Mouse (Mus musculus): ENCODE measurements around the gene Kcng4. TPM values are rescaled to one million over a fixed set of nuclear protein-coding genes. Genes with fewer than 3 reads are reported as not detected.

The Kcng4 gene
- total RNA-seq (2021): 1 to 10 TPM; 3.4 to 4.6 TPM

DNA sequence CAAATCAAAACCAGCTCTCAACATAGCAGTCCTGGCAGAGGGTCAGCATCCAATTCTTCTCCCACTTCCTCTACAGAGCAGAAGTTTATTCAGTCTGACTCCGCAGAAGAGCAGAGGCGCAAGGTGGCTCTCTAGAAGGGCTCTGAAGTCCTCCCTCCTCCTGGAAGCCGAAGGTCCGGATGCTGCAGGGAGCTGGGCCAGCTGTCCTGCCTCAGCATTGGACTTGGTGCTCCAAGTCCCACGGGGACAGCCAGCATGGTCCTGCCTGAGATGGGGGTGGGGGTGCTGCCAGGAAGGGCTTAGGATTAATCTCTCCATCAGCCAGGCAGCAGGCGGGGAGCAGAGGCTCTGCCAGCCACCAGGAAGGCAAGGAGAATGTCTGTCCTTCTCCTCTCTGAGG lies at the start of gene Kcng4:
Gene Kcng4 (minus strand): TSS at position 303 of the 400 bp plus-strand sequence.
- DNase-seq (ENCODE audit: extremely low spot score in 1 of 2, low spot score in 1 of 2): no peak

DNA sequence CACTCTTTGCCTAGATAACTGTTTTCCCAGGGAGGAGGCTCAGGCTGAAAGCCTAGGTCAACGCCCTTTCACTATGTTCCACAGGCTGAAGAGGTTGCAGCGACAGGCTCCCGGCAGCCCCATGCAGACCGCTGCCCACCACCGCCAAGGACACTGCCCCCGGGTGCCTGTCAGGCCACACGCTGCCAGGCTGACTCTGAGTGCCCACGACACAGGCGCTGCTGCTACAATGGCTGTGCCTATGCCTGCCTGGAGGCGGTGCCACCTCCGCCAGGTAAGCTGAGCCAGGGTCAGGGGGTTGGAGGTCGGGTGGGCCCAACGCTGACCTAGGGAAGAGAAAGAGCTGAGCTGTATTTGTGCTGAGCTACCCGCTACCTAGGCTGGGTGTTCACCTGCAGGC lies 43.7 kb upstream of the Kcng4 start:
- no peak for DNase-seq (ENCODE audit: extremely low spot score in 1 of 2, low spot score in 1 of 2)

DNA sequence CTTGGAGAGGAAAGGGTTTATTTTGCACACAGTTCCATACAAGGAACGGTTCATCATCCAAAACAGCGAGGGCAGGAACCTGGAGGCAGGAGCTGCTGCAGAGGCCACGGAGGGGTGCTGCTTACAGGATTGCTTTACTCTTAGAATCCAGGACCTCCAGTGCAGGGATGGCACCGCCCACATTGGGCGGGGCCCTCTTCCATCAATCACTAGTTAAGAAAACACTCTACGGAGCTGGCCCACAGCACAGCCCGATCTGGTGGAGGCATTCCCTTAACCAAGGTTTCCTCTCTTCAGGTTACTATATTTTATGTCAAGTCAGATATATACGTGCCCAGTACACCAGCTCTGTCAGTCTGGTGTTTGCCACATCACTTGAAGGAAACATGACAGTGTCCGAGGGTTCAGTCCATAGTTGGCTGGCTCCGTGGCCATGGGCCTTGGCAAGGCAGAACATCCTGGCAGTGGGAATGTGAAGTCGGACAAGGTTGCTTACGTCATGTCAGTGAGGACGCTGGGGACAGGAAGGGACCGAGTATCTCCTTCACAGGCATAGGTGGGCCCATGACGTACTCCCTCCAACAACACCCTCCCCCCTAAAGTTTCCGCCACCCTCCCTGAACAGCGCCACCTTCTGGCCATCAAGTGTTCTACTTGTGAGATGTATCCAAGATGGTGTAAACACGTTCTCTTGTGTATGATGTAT lies 42.8 kb upstream of the Kcng4 start:
- DNase-seq (ENCODE audit: extremely low spot score in 1 of 2, low spot score in 1 of 2): no peak

DNA sequence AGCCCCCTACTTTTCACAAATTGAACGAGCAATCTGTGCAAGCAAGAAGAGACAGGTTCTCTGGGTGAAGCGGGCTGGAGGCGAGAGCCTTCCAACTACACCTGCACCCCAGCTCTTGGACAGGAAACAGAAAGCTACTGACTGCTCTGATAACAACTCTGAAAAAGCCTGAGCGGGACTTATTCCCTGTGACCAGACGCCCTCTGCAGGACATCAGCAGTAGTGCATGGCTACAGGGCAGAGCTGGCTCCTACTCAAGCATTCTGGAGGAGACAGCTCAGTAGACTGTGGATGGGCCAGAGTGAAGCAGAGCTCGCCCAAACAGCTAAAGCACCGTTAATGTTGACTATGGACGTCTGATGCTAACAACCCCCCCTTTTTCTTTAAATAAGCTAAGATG lies 40.9 kb upstream of the Kcng4 start:
- DNase-seq (ENCODE audit: extremely low spot score in 1 of 2, low spot score in 1 of 2): peak; percentile 80 to 98

DNA sequence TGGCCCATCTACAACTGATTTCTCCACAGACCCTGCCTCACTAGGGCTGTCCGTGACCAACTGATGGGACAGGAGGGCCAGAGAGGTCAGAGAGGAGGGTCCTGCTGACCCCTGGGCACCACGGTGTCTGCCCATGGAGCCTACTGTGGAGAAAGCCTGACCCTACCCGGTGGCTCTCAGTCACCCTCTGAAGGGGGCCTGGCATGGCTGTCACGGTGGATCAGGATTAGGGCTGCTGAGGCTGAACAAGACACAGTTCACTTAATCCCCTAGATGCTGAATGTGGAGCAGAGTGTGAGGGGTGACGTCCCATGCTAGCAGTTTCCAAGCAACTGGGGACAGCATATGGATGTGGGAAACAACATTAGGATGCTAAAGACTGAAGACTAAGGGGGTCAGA lies 40.0 kb upstream of the Kcng4 start:
- DNase-seq (ENCODE audit: extremely low spot score in 1 of 2, low spot score in 1 of 2): no peak

DNA sequence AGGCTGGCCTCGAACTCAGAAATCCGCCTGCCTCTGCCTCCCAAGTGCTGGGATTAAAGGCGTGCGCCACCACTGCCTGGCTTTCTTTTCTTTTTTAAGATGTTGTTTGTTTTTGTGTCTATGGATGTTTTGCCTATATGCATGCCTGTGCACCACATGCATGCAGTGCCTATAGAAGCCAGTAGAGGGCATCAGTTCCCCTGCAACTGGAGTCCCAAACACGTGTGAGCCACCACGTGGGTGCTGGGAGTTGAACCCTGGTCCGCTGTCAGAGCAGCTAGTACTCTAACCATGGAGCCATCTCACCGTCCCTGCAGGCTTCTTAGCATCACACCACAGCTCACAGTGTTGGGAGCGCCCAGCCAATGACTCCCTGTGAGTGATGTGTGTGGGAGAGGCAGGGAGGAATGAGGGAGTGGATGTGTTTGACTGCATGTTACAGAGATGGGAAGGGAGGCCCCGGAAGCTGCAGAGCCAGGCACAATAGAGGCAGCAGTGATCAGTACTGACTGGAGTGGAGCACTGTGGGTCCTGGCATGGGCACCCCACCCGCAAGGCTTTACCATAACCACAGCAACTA lies 38.6 kb upstream of the Kcng4 start:
- no peak for DNase-seq (ENCODE audit: extremely low spot score in 1 of 2, low spot score in 1 of 2)

DNA sequence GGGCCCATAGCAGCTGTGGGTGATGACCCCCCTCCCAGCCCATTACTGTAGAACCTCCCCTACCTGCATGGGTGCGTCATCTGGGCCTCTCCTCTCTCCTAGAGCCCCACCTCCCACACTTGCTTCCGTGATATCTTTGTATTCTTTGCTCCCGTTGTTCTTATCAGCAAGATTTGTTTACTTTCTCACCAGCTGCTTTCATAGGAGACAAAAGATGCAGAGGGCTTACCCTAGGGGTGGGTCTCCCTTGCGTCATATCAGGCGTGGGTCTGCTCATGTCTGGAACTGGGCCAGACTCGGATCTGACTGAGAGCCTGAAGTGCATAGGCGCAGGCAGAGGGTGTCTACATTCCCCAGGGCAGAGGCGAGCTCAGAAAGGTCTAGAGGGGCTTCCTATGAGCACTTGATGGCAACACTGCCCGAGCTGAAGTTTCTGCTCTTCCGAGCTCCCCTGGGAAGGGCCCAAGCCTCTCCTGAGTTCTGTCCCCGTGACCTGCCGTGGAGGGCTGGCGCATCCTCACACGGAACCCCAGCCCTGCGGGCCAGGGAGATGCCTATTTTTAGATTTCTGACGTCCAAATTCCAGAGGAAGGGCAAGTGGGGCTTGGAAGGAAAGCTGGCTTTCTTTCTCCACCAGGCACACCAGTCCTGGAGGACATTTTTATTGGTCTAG lies 35.1 kb upstream of the Kcng4 start:
- DNase-seq (ENCODE audit: extremely low spot score in 1 of 2, low spot score in 1 of 2): no peak

DNA sequence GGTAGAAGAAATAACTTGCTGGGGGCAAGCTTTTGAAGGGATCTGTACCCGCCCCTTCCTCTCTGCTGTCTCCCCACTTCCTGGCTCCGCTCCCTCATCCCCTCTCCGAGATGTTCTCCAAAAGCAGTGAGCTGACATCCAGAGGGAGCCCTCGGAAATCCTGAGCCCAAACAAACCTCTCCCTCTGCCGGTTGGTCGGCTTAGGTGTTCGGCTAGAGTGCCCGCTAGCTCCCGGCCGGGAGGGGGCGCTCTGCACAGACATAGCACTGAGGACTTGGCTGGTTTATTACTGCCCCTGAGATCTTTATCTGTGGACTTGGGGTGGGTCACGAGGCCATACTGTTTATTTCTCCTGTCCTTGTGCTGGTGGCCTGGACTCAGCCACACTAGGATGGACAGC lies 33.8 kb upstream of the Kcng4 start:
- no peak for DNase-seq (ENCODE audit: extremely low spot score in 1 of 2, low spot score in 1 of 2)

DNA sequence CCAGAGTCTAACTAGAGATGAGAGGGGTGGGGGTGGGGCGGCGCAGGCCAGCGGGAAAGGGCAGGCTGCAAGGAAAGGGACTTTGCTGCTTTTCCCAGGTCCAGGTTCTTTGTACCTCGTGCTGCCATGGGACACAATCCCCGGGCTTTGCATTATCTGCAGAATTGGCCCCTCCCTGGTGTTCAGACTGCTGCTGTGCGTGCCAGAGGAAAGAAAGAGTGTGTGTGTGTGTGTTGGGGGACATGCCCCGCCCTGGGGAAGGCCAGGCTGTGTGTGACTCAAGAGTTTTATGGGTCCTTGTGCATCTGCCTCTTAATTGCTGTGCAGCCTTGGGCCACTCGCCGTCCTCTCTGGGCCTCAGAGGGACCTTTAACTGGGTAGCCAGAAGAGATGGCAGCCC lies 33.0 kb upstream of the Kcng4 start:
- DNase-seq (ENCODE audit: extremely low spot score in 1 of 2, low spot score in 1 of 2): no peak

DNA sequence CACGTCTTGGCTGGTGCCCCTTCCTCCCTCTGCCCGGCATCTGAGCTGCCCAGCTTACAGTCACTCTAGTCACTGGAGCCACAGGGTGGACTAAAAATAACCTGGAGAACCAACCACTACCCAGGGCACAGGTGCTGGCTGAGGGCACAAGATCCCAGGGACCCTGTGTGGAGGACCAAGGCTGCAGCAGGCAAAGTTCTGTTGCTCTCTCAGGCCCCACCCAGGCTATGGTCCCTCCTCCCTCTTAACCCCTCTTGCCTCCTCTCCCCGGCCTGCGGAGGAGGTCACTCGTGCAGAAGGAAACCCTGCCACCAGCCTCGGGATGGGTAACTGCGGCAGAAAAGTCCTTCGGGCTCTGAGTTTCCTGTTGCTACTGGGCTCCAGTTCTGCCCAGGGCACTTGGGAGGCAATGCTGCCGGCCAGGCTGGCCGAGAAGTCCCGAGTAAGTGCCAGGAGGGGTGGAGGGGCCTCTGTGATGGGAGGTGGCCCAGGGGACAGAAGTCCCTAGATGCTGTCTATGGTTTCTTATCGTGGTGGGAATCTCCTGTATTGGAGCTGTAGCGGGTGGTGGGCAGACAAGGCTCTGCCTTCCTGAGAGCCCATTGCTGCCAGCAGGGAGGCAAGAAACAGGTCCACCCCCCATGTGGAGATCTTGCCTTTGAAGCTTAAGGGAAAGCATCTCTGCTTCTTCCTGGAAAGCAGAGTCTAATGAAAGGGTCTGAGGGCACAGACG lies 30.9 kb upstream of the Kcng4 start, which contains the start of gene Wfdc1:
Gene Wfdc1 (plus strand): TSS at position 147 of the 733 bp plus-strand sequence.
- DNase-seq (ENCODE audit: extremely low spot score in 1 of 2, low spot score in 1 of 2): no peak

DNA sequence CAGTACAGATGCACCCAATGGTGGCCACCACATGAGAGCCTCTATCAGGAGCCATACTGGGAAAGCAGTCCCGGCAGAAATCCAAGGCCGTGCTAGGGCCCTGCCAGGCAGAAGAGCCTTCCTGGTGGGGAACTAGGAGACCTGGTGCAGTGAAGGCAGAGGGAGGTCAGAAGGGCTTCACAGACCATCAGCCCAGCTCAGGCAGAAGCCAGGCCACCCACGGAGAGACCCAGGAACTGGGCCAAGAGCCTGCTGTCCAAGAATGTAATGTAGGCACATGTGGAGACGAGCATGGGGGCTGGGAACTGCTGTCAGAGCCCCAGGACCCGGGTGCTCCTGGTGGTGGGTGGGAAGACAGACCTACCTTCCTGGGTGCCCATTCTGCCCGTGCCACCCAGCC lies 29.8 kb upstream of the Kcng4 start:
- DNase-seq (ENCODE audit: extremely low spot score in 1 of 2, low spot score in 1 of 2): no peak

DNA sequence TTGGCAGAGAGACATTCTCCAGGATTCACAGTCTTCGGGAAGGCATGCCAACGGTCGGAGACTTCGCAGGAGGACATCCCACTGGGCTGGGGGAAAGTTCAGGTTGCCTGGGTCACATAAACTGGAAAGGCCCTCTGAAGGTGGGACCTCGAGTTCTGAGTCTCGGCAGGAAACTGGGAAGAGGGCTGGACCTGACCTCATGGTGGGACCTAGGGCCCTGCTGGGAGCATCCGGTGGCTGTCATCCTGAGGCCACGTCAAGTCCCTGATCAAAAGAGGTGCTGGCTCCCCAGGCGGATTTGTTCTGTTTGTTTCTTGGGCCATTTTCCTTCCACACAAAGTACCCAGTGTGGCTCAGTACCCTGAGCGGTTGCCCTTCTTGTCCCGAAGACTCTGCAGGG lies 28.0 kb upstream of the Kcng4 start:
- no peak for DNase-seq (ENCODE audit: extremely low spot score in 1 of 2, low spot score in 1 of 2)

DNA sequence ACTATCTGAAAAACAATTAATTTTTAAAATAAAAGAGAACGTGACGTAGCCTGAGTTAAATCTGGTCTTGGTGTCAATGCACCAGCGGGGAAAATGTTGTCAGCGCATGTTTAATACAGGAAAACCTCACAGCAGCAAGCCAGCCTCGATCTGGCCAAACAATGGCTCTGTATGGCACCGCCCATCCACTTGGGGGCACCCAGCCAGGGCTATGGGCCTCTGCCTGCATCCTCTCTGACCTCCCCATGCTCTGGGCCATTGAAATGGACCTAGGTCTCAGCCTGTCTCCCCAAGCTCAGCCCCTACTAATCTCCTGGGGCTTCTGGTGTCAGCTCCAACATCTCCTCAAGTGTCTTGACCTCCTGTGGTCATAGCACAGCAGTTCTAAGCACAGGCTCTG lies 26.4 kb upstream of the Kcng4 start:
- no peak for DNase-seq (ENCODE audit: extremely low spot score in 1 of 2, low spot score in 1 of 2)

DNA sequence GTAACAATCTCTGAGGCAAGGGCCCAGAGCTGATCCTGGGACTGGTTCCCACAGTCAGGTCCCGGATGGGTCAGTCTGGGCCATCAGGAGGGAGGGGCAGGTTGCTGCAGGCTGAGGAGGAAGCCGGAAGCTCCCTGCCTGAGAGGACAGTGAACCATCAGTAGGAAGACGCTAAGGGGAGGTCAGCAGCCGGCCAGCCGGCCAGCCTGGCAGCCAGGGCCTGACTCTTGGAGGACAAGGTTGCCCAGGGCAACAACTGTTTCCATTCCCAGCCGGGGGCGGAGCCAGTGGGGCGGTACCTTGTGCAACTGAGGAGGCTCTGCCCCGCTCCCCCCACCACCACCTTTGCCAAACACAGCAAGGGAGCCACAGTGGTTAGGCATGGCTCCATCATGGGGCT lies 25.6 kb upstream of the Kcng4 start:
- no peak for DNase-seq (ENCODE audit: extremely low spot score in 1 of 2, low spot score in 1 of 2)

DNA sequence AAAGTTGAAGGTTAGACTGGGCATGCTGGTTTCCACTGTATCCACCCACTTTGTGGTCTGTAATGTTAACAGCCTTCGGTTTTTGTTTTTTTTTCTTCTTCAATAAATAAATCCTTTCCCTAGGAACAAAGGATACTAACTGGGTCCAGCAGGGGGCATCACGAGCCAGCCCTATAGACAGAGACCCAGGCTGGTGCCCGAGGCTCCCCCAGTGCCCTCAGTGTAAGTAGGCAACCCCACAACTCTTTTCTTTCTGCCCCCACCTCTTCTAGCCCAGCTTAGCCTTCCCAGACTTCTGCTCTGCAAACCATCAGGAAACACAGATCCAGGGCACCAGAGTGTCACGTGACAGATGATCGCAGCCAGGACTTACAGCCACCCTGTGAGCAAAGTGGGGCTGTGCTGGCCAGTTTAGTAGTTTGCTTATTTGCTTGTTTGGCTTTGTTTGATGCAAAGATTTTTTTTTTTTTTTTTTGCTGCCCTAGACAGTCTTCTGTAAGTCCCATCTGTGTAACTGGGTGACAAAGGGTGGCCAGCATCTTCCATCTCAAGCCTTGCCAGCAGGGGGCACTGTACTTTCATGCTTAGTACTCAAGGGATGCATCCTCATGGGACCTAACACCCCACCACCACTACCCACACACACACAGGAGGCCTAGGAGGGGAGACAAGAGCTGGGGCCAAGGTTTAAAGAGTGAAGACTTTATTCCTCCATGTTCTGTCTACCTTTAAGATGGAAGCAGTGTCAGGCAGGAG lies 21.4 kb upstream of the Kcng4 start:
- peak in 1 of 2 experiments; percentile 50 for DNase-seq (ENCODE audit: extremely low spot score in 1 of 2, low spot score in 1 of 2)

DNA sequence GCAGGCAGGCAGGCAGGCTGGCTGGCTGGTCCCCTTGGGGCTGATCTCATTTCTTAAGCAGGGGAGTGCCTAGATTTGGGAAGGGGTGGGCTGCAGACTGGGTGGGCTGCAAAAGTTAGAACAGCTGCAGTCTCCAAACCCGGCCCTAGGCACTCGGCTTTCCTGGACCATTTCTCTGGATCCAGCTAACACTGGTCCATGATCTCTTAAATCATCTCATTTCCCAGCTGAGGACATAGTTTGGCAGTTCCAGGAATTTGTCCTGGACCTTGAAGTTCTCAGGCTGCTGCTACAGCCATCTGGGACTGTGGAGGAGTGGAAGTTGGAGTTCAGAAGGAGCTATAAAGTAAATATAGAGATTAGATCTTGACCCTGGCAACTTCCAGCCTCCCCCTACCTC lies 15.8 kb upstream of the Kcng4 start:
- no peak for DNase-seq (ENCODE audit: extremely low spot score in 1 of 2, low spot score in 1 of 2)

DNA sequence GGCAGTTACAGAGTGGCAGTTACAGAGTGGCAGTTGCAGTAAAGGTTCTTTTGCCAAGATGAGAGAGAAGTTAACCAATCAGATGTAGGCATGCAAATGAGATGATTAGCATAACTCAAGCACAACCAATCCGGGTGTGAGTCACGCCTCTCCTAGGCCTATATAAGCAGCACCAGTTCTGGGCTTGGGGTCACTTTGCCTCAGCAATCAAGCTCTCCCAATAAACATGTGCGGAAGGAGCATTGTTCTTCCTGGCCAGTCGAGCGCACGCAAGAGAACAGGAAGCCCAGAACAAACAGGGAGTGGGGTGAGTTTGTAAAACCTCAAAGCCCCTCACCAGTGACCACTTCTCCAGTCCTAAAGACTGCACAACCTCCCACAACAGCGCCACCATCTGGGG lies 11.4 kb upstream of the Kcng4 start:
- DNase-seq (ENCODE audit: extremely low spot score in 1 of 2, low spot score in 1 of 2): no peak

DNA sequence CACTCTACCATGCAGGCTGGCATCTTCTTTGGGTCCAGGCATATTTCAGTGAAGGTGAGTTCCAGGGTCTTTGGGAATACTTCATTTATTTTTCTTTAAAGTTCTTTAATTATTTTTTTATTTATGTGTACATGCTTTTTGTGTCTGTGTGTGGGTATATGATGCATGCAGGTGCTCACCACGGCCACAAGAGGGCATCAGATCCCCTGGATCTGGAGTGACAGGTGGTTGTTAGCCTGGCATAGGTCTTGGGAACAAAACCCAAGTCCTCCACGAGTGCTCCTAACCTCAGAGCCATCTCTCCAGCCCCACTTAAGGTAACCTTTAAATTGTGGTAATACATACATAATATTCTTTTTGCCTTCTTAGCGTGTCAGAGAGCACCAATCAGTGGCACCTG lies 10.7 kb upstream of the Kcng4 start:
- no peak for DNase-seq (ENCODE audit: extremely low spot score in 1 of 2, low spot score in 1 of 2)

DNA sequence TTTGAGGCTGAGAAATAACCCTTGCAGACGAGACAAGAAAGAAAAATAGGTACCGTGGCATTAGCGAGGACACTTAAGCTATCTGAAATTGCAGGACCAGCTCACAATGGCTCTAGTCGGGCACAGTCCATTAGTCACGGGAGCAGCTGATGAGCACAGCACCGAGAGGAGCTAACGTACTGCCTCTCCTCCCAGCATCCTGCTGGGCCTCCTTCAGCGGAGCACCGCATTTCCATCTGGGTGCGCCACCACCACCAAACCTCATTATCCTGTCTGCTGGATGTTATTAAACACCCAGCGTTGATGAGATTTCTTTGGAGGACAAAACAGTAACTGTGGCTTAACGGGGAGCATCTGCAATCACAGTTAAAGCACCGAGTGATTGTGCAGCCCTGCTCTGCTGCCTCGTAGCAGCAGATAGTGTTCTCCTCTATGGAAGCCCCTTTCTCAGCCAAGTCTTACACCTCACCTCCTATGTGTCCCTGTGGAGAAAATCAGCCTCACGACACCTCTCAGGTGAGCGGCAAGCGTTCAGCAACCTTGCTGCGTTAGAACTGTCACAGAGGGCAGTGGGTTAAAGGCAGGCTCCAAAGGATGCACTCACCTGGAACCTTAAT lies 9.6 kb upstream of the Kcng4 start:
- DNase-seq (ENCODE audit: extremely low spot score in 1 of 2, low spot score in 1 of 2): no peak

DNA sequence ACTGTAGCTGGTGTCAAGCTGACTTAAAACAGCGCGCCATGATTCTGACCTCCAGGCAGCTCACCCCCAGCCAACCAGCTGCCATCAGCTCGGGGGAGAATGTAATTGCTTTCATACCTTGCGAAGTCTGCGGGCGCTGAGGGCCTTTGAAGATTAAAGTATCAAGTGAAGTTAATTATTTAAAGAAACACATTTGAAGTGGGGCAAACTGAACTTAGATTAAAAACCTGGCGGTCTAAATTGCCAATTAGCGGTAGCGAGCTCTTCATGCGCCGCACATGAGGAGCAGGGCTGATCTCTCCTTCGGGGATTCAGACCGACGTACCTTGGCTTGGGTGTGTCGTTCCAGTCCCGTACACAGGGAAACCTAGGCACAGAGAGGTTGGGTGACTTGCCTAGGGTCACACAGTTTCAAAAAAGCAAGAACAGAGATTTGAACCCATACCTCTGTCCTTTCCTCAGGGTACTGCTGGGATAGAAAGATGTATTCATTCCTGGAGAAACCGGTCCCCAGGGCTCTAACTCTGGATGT lies 9.0 kb upstream of the Kcng4 start:
- DNase-seq (ENCODE audit: extremely low spot score in 1 of 2, low spot score in 1 of 2): no peak
